Mouse (Mus musculus) CD4-positive naive resting alpha-beta T cell, adult 76 days (primary cell): ENCODE data around the gene Akip1. TPM values are rescaled to one million over a fixed set of nuclear protein-coding genes. Genes with fewer than 3 reads are reported as not detected.

Experiments used
- total RNA-seq: library from RNA; stranded (reverse); gene quantifications from one replicate; pipeline ENCODE4 v1.2.4, GENCODE M21; 2023

The Akip1 gene
- 8.0 TPM for total RNA-seq

DNA sequence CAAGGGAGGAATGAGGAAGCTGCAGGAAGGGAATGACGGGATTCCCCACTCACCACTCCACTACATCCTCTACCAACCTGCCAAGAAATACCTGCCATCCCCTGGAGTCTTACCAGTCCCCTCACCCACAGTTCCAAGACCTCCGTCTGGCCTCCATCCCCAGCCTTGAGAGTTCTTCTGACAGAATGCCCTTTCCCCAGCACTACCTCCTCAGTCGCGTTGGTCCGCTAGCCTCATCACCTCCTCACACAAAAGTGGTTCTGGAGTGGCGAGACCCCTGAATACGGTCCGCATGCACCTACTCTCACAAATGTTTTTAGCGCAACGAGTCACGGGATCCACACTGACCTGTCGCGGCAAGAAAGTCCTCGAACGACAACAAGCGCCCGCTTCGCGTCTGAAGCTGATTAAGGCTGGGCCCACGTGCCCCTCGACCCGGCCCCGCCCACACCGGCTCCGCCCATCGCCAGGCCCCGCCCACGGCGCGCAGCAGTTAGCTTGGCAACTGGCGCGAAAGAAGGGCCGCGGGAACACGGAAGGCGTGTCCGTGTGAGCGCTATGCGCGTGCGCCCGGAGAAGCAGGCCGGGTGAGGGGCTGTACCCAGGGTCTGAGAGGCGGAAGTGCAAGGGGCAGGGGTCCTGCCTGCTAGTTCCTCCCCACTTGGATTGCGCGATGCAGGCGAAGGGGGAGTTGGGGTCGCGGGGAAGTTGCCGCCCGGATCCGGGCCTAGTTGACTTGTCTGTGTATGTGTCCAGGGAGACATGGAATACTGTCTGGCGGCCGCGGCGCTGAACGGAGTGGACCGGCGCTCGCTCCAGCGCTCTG is at the start of gene Akip1, which contains the start of gene St5:
Gene Akip1, plus strand, starts transcription at position 501 of the 826 bp plus-strand sequence.
Gene St5, minus strand, starts transcription at position 416 of the 826 bp plus-strand sequence.

GRCm38 (mm10) chr7:109723697-109724096 is 20.2 kb downstream of the Akip1 start, which contains the start of gene BC051019:
BC051019 (minus strand) TSS chr7:109723850.

GRCm38 (mm10) chr7:109731626-109732025 is 28.1 kb downstream of the Akip1 start, which contains the start of gene Ascl3:
Ascl3 (minus strand) TSS chr7:109731726.

GRCm38 (mm10) chr7:109752008-109752925 is 48.8 kb downstream of the Akip1 start, which contains the start of gene Tmem9b:
Tmem9b (minus strand) TSS chr7:109752875.

Other genes starting within 250 kb of the Akip1 start
- not detected for gene Trim66, start 195.6 kb upstream of the Akip1 start, total RNA-seq
- 550 TPM for gene Rpl27a, start 184.5 kb upstream of the Akip1 start, total RNA-seq
- 1.2 TPM for gene St5, start 85 bp upstream of the Akip1 start, total RNA-seq
- gene BC051019, start 20.2 kb downstream of the Akip1 start, total RNA-seq = not detected
- gene Ascl3, start 28.0 kb downstream of the Akip1 start, total RNA-seq = 2.9 TPM
- gene Tmem9b, start 49.2 kb downstream of the Akip1 start, total RNA-seq = 39.3 TPM
- gene Nrip3, start 78.3 kb downstream of the Akip1 start, total RNA-seq = 0.32 TPM
- not detected for gene Scube2, start 162.0 kb downstream of the Akip1 start, total RNA-seq